Mouse (Mus musculus) hindbrain, embryonic 14.5 days (tissue): ENCODE results near the gene Tmem240. TPM values are rescaled to one million over a fixed set of nuclear protein-coding genes. Genes with fewer than 3 reads are reported as not detected.

ENCODE experiments used
- ATAC-seq: fragments of 200-750 bp; cut with Nextera tagmentation; 2 replicates; pipeline ENCODE4 v1.8.0; 2017; ENCODE audit warnings: moderate number of reproducible peaks, mild to moderate bottlenecking, moderate TSS enrichment, moderate library complexity; ENCODE audit not compliant: low FRiP score
- DNase-seq: peaks from one replicate; pipeline ENCODE4 v3.0.0-alpha.2; 2015; ENCODE audit warnings: low spot score
- H3K27ac ChIP-seq: fragments of 300-500 bp; sonication (generic); 2 replicates; pipeline ENCODE4 v1.5.1; 2014; ENCODE audit warnings: mild to moderate bottlenecking, moderate library complexity
- H3K27me3 ChIP-seq: fragments of 300-500 bp; sonication (generic); 2 replicates; pipeline ENCODE4 v1.6.1; 2014; ENCODE audit warnings: mild to moderate bottlenecking, low read length, mixed read lengths; ENCODE audit not compliant: control insufficient read depth, insufficient read depth
- H3K36me3 ChIP-seq: fragments of 300-500 bp; sonication (generic); replicated peaks from 2 replicates; pipeline ENCODE4 v1.6.1; 2014; ENCODE audit not compliant: control insufficient read depth, insufficient read depth
- H3K4me1 ChIP-seq: fragments of 300-500 bp; sonication (generic); replicated peaks from 2 replicates; pipeline ENCODE4 v1.6.1; 2014; ENCODE audit warnings: antibody characterized with exemption, low read length, mixed read lengths; ENCODE audit not compliant: control insufficient read depth, insufficient read depth
- H3K4me2 ChIP-seq: fragments of 300-500 bp; sonication (generic); replicated peaks from 2 replicates; pipeline ENCODE4 v1.6.1; 2014; ENCODE audit warnings: mild to moderate bottlenecking, moderate library complexity
- H3K4me3 ChIP-seq: fragments of 300-500 bp; sonication (generic); replicated peaks from 2 replicates; pipeline ENCODE4 v1.5.1; 2014; ENCODE audit warnings: mild to moderate bottlenecking, low read length
- H3K9ac ChIP-seq: fragments of 300-500 bp; sonication (generic); 2 replicates; pipeline ENCODE4 v1.6.1; 2014
- H3K9me3 ChIP-seq: fragments of 300-500 bp; sonication (generic); 2 replicates; pipeline ENCODE4 v1.6.1; 2016; ENCODE audit warnings: low read length; ENCODE audit not compliant: control insufficient read depth
- WGBS: fragments of 180-500 bp; shearing (Covaris S2); extraction: QIAGEN DNeasy Blood & Tissue Kit; methylation state at CpG from one replicate; pipeline ENCODE4 v1.1.7; 2014; 5-methylcytosine and 5-hydroxymethylcytosine counted together
- polyA plus RNA-seq: library from polyadenylated mRNA; unstranded; fragments of >200 nt; fragmentation: Nextera tagmentation; extraction: Ambion mirVana; gene quantifications from 2 replicates; pipeline ENCODE4 v1.2.1, GENCODE M21; 2014

Gene Tmem240
- polyA plus RNA-seq, 1 experiment from 2014 or later: 9.3 TPM

DNA sequence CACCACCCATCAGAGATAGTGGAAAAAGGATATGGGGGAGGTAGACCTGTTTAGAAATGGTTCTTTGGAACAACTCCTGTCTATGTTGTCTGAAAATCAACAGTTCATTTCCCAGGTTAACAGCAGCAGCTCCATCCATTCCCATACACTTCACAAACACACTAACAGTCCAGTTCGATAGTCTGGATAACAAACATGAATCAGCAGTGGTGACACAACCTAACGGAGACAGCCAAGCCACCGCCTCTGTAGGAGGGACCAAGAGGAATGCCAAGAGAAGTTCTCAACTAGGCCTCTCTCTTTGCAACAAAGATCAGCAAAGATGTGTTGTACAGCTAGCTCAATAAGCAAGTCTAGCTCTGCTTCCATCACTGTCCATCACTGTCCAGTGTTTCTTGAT, 27.8 kb downstream of the Tmem240 start:
- H3K4me2 ChIP-seq: peak overlapping the region; percentile 7; the same call in 1 of the 2 replicates
- H3K9me3 ChIP-seq: no peaks in the 10 kb centered on the region
- no peak overlapping the region for H3K27ac ChIP-seq
- peaks cover 7% of the 10 kb centered on the region; the same call in 1 of the 2 replicates for H3K36me3 ChIP-seq
- no peak overlapping the region for H3K9ac ChIP-seq
- H3K27me3 ChIP-seq: no peaks in the 10 kb centered on the region
- 91% methylated on average over 3 of the region's 3 CpGs for WGBS
- ATAC-seq: no peak
- no peak for DNase-seq
- no peak overlapping the region for H3K4me3 ChIP-seq
- H3K4me1 ChIP-seq: peaks cover 16% of the 10 kb centered on the region

- Histone ChIP-seq H3K9ac (peak overlapping the region; percentile 80), H3K9me3 (no peaks in the 10 kb centered on the region), H3K4me3 (peak overlapping the region; percentile 45), H3K27ac (no peak overlapping the region), H3K27me3 (peaks cover 5% of the 10 kb centered on the region), H3K36me3 (no peaks in the 10 kb centered on the region), H3K4me2 (peak overlapping the region; percentile 63), H3K4me1 (peaks cover 16% of the 10 kb centered on the region)
- DNase-seq (no peak), ATAC-seq (no peak)
- WGBS: 69% methylated on average over 5 of the region's 5 CpGs
These were observed 34.9 kb downstream of the Tmem240 start for GRCm38 (mm10) chr4:155769496-155769879.

DNA sequence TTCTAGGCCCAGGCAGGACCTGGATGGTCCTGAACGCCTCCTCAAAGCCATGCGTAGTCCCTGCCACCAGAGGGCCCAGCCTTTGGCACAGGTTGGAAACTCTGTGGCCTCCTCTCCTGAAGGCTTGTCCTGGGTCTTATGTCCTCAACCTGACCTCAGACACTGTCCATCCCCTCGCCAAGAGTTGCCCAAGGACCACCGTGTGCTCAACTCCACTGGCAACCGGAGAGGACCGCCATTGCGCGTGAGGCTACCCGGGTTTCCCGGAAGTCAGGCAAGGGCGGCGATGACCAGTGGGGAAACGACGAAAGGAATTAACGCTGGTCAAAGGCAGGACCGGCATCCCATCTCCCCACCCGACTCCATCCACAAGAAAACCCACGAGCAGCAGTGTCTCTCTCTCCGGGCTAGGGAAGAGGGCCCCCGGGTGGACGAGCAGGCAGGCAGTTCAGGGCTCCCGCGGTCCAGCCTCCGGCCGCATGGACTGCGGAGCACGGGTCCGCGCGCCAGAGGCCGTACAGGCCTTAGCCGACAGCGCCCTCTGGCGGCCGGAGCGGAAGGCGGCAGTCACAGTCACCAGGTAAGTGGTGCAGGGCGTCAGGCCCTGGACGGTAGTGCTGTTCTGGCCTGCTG, 35.4 kb downstream of the Tmem240 start:
- ATAC-seq (peak; percentile 78), DNase-seq (peak; percentile 90)
- H3K27ac ChIP-seq: 0 out of 2 replicates have a peak overlapping the region, but pooled peaks have one; percentile 56
- peaks cover 21% of the 10 kb centered on the region for H3K4me1 ChIP-seq
- H3K4me3 ChIP-seq: peak overlapping the region; percentile 45
- no peaks in the 10 kb centered on the region for H3K36me3 ChIP-seq
- H3K27me3 ChIP-seq: peaks cover 5% of the 10 kb centered on the region
- peak overlapping the region; percentile 63 for H3K4me2 ChIP-seq
- peak overlapping the region; percentile 80 for H3K9ac ChIP-seq
- H3K9me3 ChIP-seq: no peaks in the 10 kb centered on the region
- WGBS: 0% methylated on average over 39 of the region's 39 CpGs

DNA sequence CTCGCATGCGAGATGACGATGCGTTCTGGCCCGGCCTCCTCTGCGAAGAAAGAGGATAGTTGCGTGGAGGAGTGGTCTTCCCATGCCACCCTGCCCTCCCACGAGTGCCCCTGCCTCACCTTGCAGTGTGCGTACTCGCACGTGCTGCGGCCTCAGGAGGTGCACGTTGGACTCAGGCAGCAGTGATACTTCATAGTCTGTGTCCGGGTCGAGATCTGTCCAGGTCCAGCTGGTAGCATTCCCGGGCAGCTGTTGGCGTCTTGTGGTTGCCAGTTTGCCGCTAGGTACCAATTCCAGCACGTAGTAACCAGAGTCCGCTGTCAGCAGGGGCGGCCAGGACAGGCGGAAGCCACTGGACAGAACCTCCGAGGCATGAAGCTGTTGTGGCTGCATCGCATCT, 36.0 kb downstream of the Tmem240 start:
- no peaks in the 10 kb centered on the region for H3K36me3 ChIP-seq
- DNase-seq (no peak), ATAC-seq (0 out of 2 replicates have a peak, but pooled peaks have one; percentile 9)
- H3K9me3 ChIP-seq: no peaks in the 10 kb centered on the region
- H3K27ac ChIP-seq: no peak overlapping the region
- H3K9ac ChIP-seq: peak overlapping the region; percentile 80
- H3K4me3 ChIP-seq: peak overlapping the region; percentile 45
- WGBS: 47% methylated on average over 24 of the region's 24 CpGs
- H3K4me1 ChIP-seq: peaks cover 26% of the 10 kb centered on the region
- H3K27me3 ChIP-seq: peaks cover 5% of the 10 kb centered on the region
- peak overlapping the region; percentile 63 for H3K4me2 ChIP-seq

GRCm38 (mm10) chr4:155771706-155772105, 37.1 kb downstream of the Tmem240 start:
- peaks cover 5% of the 10 kb centered on the region for H3K27me3 ChIP-seq

GRCm38 (mm10) chr4:155772786-155773185, 38.2 kb downstream of the Tmem240 start:
- Histone ChIP-seq H3K4me1 (peaks cover 26% of the 10 kb centered on the region), H3K4me3 (no peak overlapping the region), H3K9me3 (no peaks in the 10 kb centered on the region), H3K4me2 (peak overlapping the region; percentile 77), H3K9ac (no peak overlapping the region), H3K27me3 (peaks cover 5% of the 10 kb centered on the region), H3K36me3 (no peaks in the 10 kb centered on the region), H3K27ac (no peak overlapping the region)
- DNase-seq (no peak), ATAC-seq (no peak)
- WGBS: 90% methylated on average over 13 of the region's 13 CpGs

More at GRCm38 (mm10) chr4:155771706-155772105, 37.1 kb downstream of the Tmem240 start:
- ATAC-seq (no peak), DNase-seq (no peak)
- no peak overlapping the region for H3K4me2 ChIP-seq
- H3K9ac ChIP-seq: no peak overlapping the region
- peaks cover 26% of the 10 kb centered on the region for H3K4me1 ChIP-seq
- no peak overlapping the region for H3K4me3 ChIP-seq
- H3K36me3 ChIP-seq: no peaks in the 10 kb centered on the region
- no peaks in the 10 kb centered on the region for H3K9me3 ChIP-seq
- 78% methylated on average over 2 of the region's 2 CpGs for WGBS
- no peak overlapping the region for H3K27ac ChIP-seq

DNA sequence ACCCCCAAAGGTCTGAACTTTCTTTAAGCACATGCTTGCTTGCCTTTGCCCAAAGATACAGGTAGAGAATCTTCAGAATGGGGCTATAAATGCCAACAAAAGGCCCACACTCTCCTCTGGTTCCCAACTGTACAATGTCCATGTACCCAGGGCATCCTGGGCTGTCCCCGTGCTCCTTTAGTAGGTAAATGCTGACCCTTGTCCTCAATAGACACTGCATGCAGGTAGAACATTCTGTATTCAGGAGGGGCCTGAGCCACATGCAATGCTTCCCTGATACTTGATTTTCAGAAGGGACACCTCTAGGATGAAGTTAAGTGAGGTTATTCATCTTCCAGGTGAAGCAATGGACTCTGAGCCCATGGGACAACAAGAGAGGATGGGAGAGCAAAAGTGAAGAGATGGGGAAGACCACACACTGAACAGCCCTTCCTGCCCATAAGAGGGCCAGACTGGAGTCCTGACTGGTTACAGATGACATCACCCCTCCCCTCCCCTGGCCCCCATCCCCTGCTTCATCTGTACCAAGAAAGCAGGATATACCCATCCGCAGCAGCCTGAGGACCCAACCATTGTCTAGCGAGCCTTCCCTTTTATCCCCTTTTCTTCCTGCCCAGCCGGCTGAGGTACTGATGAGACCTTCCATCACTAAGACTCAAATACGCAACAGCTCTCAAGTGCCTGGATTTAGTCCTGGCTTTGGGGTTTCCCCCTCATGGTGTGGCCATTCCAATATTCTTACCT, 38.9 kb downstream of the Tmem240 start:
- peak overlapping the region; percentile 40 for H3K4me3 ChIP-seq
- no peak for ATAC-seq
- no peak overlapping the region for H3K27ac ChIP-seq
- H3K9ac ChIP-seq: peak overlapping the region; percentile 53; the same call in 1 of the 2 replicates
- H3K36me3 ChIP-seq: no peaks in the 10 kb centered on the region
- no peaks in the 10 kb centered on the region for H3K9me3 ChIP-seq
- WGBS: 41% methylated on average over 5 of the region's 5 CpGs
- no peak for DNase-seq
- peaks cover 26% of the 10 kb centered on the region for H3K4me1 ChIP-seq
- H3K4me2 ChIP-seq: peak overlapping the region; percentile 77
- H3K27me3 ChIP-seq: peaks cover 5% of the 10 kb centered on the region

DNA sequence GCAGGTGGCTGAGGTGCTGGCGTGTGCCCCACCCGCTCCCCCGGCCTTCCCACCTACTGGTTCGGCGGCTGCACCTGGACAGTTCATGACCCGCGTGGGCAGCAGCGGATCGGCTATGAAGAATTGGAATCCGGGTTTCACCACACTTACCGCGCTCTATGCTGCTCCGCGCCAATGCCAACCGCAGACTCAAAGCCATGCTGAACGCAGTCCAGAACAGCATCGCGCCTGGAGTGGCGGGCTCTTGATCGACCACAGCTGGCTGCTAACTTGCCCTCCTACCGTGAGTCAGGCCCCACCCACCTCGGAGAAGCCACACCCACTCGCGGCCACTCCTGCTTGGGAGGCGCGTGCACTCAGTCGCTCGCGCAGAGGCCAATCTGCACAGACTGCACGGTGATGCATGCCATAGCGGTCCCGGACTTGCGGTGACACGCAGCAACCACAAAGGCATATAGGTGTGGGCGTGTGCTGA, 39.7 kb downstream of the Tmem240 start, which contains the start of gene Vwa1:
Vwa1 (minus strand) TSS at position 419 of the 475 bp plus-strand sequence.
- Histone ChIP-seq H3K9ac (peak within 1 kb of the TSS; percentile 53), H3K4me3 (peak within 1 kb of the TSS; percentile 40), H3K4me2 (peak within 1 kb of the TSS; percentile 77), H3K27ac (peak within 1 kb of the TSS; percentile 56), H3K4me1 (peaks cover 26% of the 10 kb centered on the region), H3K36me3 (no peaks in the 10 kb centered on the region), H3K9me3 (no peaks in the 10 kb centered on the region), H3K27me3 (peaks cover 5% of the 10 kb centered on the region)
- DNase-seq (peak; percentile 81), ATAC-seq (peak; percentile 83)
- WGBS: 1% methylated on average over 35 of the region's 35 CpGs
